Mouse (Mus musculus) MEL (cell line): ENCODE data around the gene Stc2. TPM values are rescaled to one million over a fixed set of nuclear protein-coding genes. Genes with fewer than 3 reads are reported as not detected.
A peak's percentile ranks its signal among the peaks of the same experiment; 100 is the strongest.

Source experiments
- DNase-seq: peaks from one replicate; pipeline ENCODE4 v3.0.0; 2011; ENCODE audit warnings: low read depth, low spot score
- H3K27ac ChIP-seq: 2 replicates; pipeline ENCODE4 v1.5.1; 2012; ENCODE audit warnings: low read depth, mild to moderate bottlenecking, control low read depth, low read length, moderate library complexity; ENCODE audit not compliant: control insufficient read depth
- H3K27me3 ChIP-seq, 2 experiments: fragments of 150-350 bp in 1 of 2; sonication (generic) in 1 of 2; 2 replicates each; pipeline ENCODE4 v1.6.1; 2012; ENCODE audit warnings: low read length in 2 of 2, mild to moderate bottlenecking in 2 of 2, improper control_type of control experiment in 1 of 2, moderate library complexity in 1 of 2; ENCODE audit not compliant: insufficient read depth in 2 of 2, control insufficient read depth in 1 of 2
- H3K36me3 ChIP-seq, 2 experiments: 2 replicates each; pipeline ENCODE4 v1.6.1; 2012 to 2014; ENCODE audit warnings: low read length in 2 of 2, improper control_type of control experiment in 1 of 2, inconsistent platforms in 1 of 2, mild to moderate bottlenecking in 1 of 2; ENCODE audit not compliant: insufficient read depth in 2 of 2, control insufficient read depth in 1 of 2
- H3K4me1 ChIP-seq, 2 experiments: fragments of 150-350 bp in 1 of 2; sonication (generic) in 1 of 2; 2 replicates each; pipeline ENCODE4 v1.6.1; 2012; ENCODE audit warnings: low read length in 2 of 2, improper control_type of control experiment in 1 of 2, mild to moderate bottlenecking in 1 of 2; ENCODE audit not compliant: insufficient read depth in 2 of 2, control insufficient read depth in 1 of 2
- H3K4me3 ChIP-seq, 2 experiments: fragments of 150-350 bp in 1 of 2; sonication (generic) in 1 of 2; 2 replicates each; pipeline ENCODE4 v1.5.1; 2012; ENCODE audit warnings: low read depth in 2 of 2, low read length in 2 of 2, mild to moderate bottlenecking in 2 of 2, moderate library complexity in 2 of 2, control low read depth in 1 of 2, improper control_type of control experiment in 1 of 2; ENCODE audit not compliant: control insufficient read depth in 1 of 2, insufficient read depth in 1 of 2
- H3K79me2 ChIP-seq: 2 replicates; pipeline ENCODE4 v1.6.1; 2012; ENCODE audit warnings: mild to moderate bottlenecking, low read length, moderate library complexity; ENCODE audit not compliant: control insufficient read depth, poor library complexity, insufficient read depth
- H3K9ac ChIP-seq: 2 replicates; pipeline ENCODE4 v1.6.1; 2012; ENCODE audit warnings: low read depth, mild to moderate bottlenecking, control low read depth, low read length, moderate library complexity; ENCODE audit not compliant: control insufficient read depth, poor library complexity, severe bottlenecking
- H3K9me3 ChIP-seq: fragments of 150-350 bp; sonication (generic); replicated peaks from 2 replicates; pipeline ENCODE4 v1.6.1; 2012; ENCODE audit warnings: mild to moderate bottlenecking, low read length, improper control_type of control experiment, moderate library complexity; ENCODE audit not compliant: insufficient read depth
- BHLHE40 ChIP-seq: IDR thresholded peaks from 2 replicates; pipeline ENCODE4 v1.6.1; 2012; ENCODE audit warnings: low read depth, mild to moderate bottlenecking, inconsistent platforms, low read length, improper control_type of control experiment, borderline replicate concordance
- CHD1 ChIP-seq: IDR thresholded peaks from 2 replicates; pipeline ENCODE4 v1.6.1; 2012; ENCODE audit warnings: low read depth, mild to moderate bottlenecking, inconsistent platforms, low read length, improper control_type of control experiment
- CHD2 ChIP-seq: IDR thresholded peaks from 2 replicates; pipeline ENCODE4 v1.6.1; 2011; ENCODE audit warnings: low read length, improper control_type of control experiment
- CTCF ChIP-seq, 3 experiments: IDR thresholded peaks in 2 of 3; conservative IDR thresholded peaks in 1 of 3; 2 replicates each; pipeline ENCODE4 v1.5.1; 2011 to 2012; ENCODE audit warnings: low read length in 3 of 3, low read depth in 2 of 3, mild to moderate bottlenecking in 2 of 3, improper control_type of control experiment in 1 of 3, inconsistent platforms in 1 of 3, mixed read lengths in 1 of 3, moderate library complexity in 1 of 3; ENCODE audit not compliant: control insufficient read depth in 1 of 3, insufficient read depth in 1 of 3, poor library complexity in 1 of 3, severe bottlenecking in 1 of 3
- EP300 ChIP-seq, 2 experiments: IDR thresholded peaks; 2 replicates each; pipeline ENCODE4 v1.6.1; 2011; ENCODE audit warnings: improper control_type of control experiment in 2 of 2, low read length in 2 of 2, low read depth in 1 of 2, mild to moderate bottlenecking in 1 of 2
- ETS1 ChIP-seq: IDR thresholded peaks from 2 replicates; pipeline ENCODE4 v1.6.1; 2012; ENCODE audit warnings: low read depth, mild to moderate bottlenecking, inconsistent platforms, low read length, improper control_type of control experiment, moderate library complexity
- GATA1 ChIP-seq: IDR thresholded peaks from 2 replicates; pipeline ENCODE4 v1.6.1; 2011; ENCODE audit warnings: low read depth, low read length, improper control_type of control experiment
- KAT2A ChIP-seq: conservative IDR thresholded peaks from 2 replicates; pipeline ENCODE4 v1.6.1; 2012; ENCODE audit warnings: low read depth, low read length, improper control_type of control experiment, inconsistent platforms
- MAFK ChIP-seq: IDR thresholded peaks from 2 replicates; pipeline ENCODE4 v1.6.1; 2011; ENCODE audit warnings: low read depth, mild to moderate bottlenecking, low read length, improper control_type of control experiment, borderline replicate concordance
- MXI1 ChIP-seq: IDR thresholded peaks from 2 replicates; pipeline ENCODE4 v1.6.1; 2011; ENCODE audit warnings: mild to moderate bottlenecking, low read depth, low read length, improper control_type of control experiment
- MYC ChIP-seq: IDR thresholded peaks from 2 replicates; pipeline ENCODE4 v1.6.1; 2011; ENCODE audit warnings: low read depth, mild to moderate bottlenecking, low read length, improper control_type of control experiment, moderate library complexity
- NELFE ChIP-seq: IDR thresholded peaks from 2 replicates; pipeline ENCODE4 v1.6.1; 2011; ENCODE audit warnings: low read depth, low read length, improper control_type of control experiment
- RAD21 ChIP-seq: IDR thresholded peaks from 2 replicates; pipeline ENCODE4 v1.6.1; 2011; ENCODE audit warnings: mild to moderate bottlenecking, low read depth, low read length, improper control_type of control experiment
- RCOR1 ChIP-seq: IDR thresholded peaks from 2 replicates; pipeline ENCODE4 v1.6.1; 2012; ENCODE audit warnings: low read depth, mild to moderate bottlenecking, inconsistent platforms, low read length, improper control_type of control experiment
- SIN3A ChIP-seq: IDR thresholded peaks from 2 replicates; pipeline ENCODE4 v1.6.1; 2012; ENCODE audit warnings: low read length, improper control_type of control experiment, inconsistent platforms
- SMC3 ChIP-seq: IDR thresholded peaks from 2 replicates; pipeline ENCODE4 v1.6.1; 2011; ENCODE audit warnings: low read depth, low read length, improper control_type of control experiment
- TAL1 ChIP-seq: IDR thresholded peaks from 2 replicates; pipeline ENCODE4 v1.6.1; 2012; ENCODE audit warnings: mild to moderate bottlenecking, inconsistent platforms, low read length, moderate library complexity, mixed read lengths
- TBP ChIP-seq: IDR thresholded peaks from 2 replicates; pipeline ENCODE4 v1.8.0; 2011; ENCODE audit warnings: low read depth, low read length, improper control_type of control experiment
- TCF12 ChIP-seq: IDR thresholded peaks from 2 replicates; pipeline ENCODE4 v1.6.1; 2014; ENCODE audit warnings: low read depth, mild to moderate bottlenecking, inconsistent platforms, low read length, improper control_type of control experiment, moderate library complexity
- UBTF ChIP-seq: IDR thresholded peaks from 2 replicates; pipeline ENCODE4 v1.6.1; 2012; ENCODE audit warnings: low read depth, mild to moderate bottlenecking, inconsistent platforms, low read length, improper control_type of control experiment, moderate library complexity, borderline replicate concordance; ENCODE audit not compliant: insufficient read depth
- ZC3H11A ChIP-seq: IDR thresholded peaks from 2 replicates; pipeline ENCODE4 v1.6.1; 2012; ENCODE audit warnings: low read depth, mild to moderate bottlenecking, inconsistent platforms, low read length, improper control_type of control experiment
- ZKSCAN1 ChIP-seq: IDR thresholded peaks from 2 replicates; pipeline ENCODE4 v1.6.1; 2012; ENCODE audit warnings: low read depth, mild to moderate bottlenecking, inconsistent platforms, low read length, improper control_type of control experiment, moderate library complexity
- ZMIZ1 ChIP-seq: IDR thresholded peaks from 2 replicates; pipeline ENCODE4 v1.6.1; 2012; ENCODE audit warnings: low read depth, mild to moderate bottlenecking, inconsistent platforms, low read length, improper control_type of control experiment, moderate library complexity
- ZNF384 ChIP-seq: IDR thresholded peaks from 2 replicates; pipeline ENCODE4 v1.6.1; 2012; ENCODE audit warnings: low read depth, mild to moderate bottlenecking, inconsistent platforms, low read length, improper control_type of control experiment
- polyA plus RNA-seq, 2 experiments: library from polyadenylated mRNA; stranded (reverse) in 1 of 2; unstranded in 1 of 2; fragments of >175 nt in 1 of 2; fragments of >200 nt in 1 of 2; gene quantifications; 2 replicates each; pipeline versions ENCODE4 v1.2.1 to v1.2.4; 2012; ENCODE audit warnings: low replicate concordance in 2 of 2, low read depth in 1 of 2; ENCODE audit not compliant: insufficient read length in 2 of 2, insufficient read depth in 1 of 2, missing spikeins in 1 of 2
- total RNA-seq: library from RNA; depleted of rRNA; stranded (reverse); fragments of 300-350 nt; gene quantifications from 2 replicates; pipeline ENCODE4 v1.2.3, GENCODE M21; 2012

The Stc2 gene
- total and polyA plus RNA-seq, 3 experiments, result 20.3 to 32.5 TPM; not detected in 1

DNA sequence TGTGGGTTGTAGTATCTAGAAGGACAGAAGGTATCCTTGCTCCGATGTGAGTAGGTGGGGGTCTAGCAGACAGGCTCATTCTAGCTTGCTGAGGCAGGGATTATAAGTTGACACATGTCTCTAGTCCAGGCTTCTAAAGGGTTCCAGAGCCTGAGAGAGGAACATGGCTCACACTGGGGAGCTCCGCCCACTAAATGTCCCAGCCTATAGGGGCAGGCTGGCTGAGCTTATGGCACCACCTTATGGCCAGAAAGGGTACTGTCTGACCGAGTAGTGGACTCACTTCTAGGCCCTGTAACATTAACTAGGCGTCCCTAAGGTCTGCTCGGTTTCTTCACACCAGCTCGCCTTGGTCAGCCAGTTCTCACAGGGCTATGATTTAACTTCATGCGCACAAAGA is 3.6 kb upstream of the Stc2 start:
- H3K9me3 ChIP-seq, result no peaks in the 10 kb centered on the region
- peaks cover 18% of the 10 kb centered on the region for H3K79me2 ChIP-seq
- TF ChIP-seq BHLHE40 (no peak), EP300 (IDR thresholded peaks at IDR 0.05; ENCODE audit: low read depth in 1 of 2, low read length in 2 of 2) (0 out of 4 replicates have a peak, but pooled peaks of 1 of the 2 experiments have one; percentile 8), CTCF (IDR thresholded peaks at IDR 0.05 in 2 of 3, conservative IDR thresholded peaks at IDR 0.05 in 1 of 3; ENCODE audit: control insufficient read depth in 1 of 3, insufficient read depth in 1 of 3, low read depth in 2 of 3, low read length in 3 of 3, poor library complexity in 1 of 3, severe bottlenecking in 1 of 3) (peak; percentile 82 to 96 (median 92)), MXI1 (peak; percentile 9; the same call in 1 of the 2 replicates), GATA1 (no peak), RAD21 (peak; percentile 99), ZC3H11A (peak; percentile 86), MYC (peak; percentile 61; the same call in 1 of the 2 replicates), SMC3 (peak; percentile 94), ZMIZ1 (no peak), CHD1 (no peak)
- peaks cover 8 to 18% of the 10 kb centered on the region in 2 experiments for H3K4me1 ChIP-seq
- DNase-seq, result peak; percentile 92
- no peaks in the 10 kb centered on the region for H3K27me3 ChIP-seq
- H3K36me3 ChIP-seq, result peaks cover 0 to 8% of the 10 kb centered on the region in 2 experiments; a peak in 2 of 4 replicates
- H3K9ac ChIP-seq, result no peak overlapping the region
- H3K27ac ChIP-seq, result no peak overlapping the region
- no peak overlapping the region for H3K4me3 ChIP-seq

GRCm38 (mm10) chr11:31372206-31372605 is 2.3 kb upstream of the Stc2 start:
- no peak for DNase-seq
- Histone ChIP-seq H3K9ac (peak overlapping the region; percentile 91), H3K27me3 (no peaks in the 10 kb centered on the region), H3K4me1 (peaks cover 14 to 23% of the 10 kb centered on the region in 2 experiments), H3K36me3 (peaks cover 8 to 16% of the 10 kb centered on the region in 2 experiments), H3K27ac (peak overlapping the region; percentile 72; the same call in 1 of the 2 replicates), H3K4me3 (peak overlapping the region in 1 of 2 experiments; percentile 87; a peak in 1 of 4 replicates), H3K9me3 (no peaks in the 10 kb centered on the region), H3K79me2 (peaks cover 27% of the 10 kb centered on the region)
- TF ChIP-seq MXI1, result no peak
- no peak for TF ChIP-seq TBP
- TF ChIP-seq ETS1, result no peak
- 0 out of 2 replicates have a peak, but pooled peaks have one; percentile 13 for TF ChIP-seq MYC
- TF ChIP-seq KAT2A, result no peak

GRCm38 (mm10) chr11:31371256-31371838 is 1.5 kb upstream of the Stc2 start:
- Histone ChIP-seq H3K36me3 (peaks cover 12 to 24% of the 10 kb centered on the region in 2 experiments), H3K4me3 (peak overlapping the region; percentile 78 to 87), H3K27ac (peak overlapping the region; percentile 72), H3K79me2 (peaks cover 27% of the 10 kb centered on the region), H3K9ac (peak overlapping the region; percentile 91), H3K9me3 (no peaks in the 10 kb centered on the region), H3K4me1 (peaks cover 21 to 32% of the 10 kb centered on the region in 2 experiments), H3K27me3 (no peaks in the 10 kb centered on the region)
- peak; percentile 95 for DNase-seq
- TF ChIP-seq SIN3A (no peak; the same call in 1 of the 2 replicates), BHLHE40 (peak; percentile 66), TAL1 (no peak), CHD2 (no peak), CTCF (IDR thresholded peaks at IDR 0.05 in 2 of 3, conservative IDR thresholded peaks at IDR 0.05 in 1 of 3; ENCODE audit: control insufficient read depth in 1 of 3, insufficient read depth in 1 of 3, low read depth in 2 of 3, low read length in 3 of 3, poor library complexity in 1 of 3, severe bottlenecking in 1 of 3) (no peak; a peak in 1 of 6 replicates), TCF12 (peak; percentile 32), KAT2A (0 out of 2 replicates have a peak, but pooled peaks have one; percentile 18), ZKSCAN1 (0 out of 2 replicates have a peak, but pooled peaks have one; percentile 11), UBTF (0 out of 2 replicates have a peak, but pooled peaks have one; percentile 21), ZNF384 (no peak), NELFE (peak; percentile 60), MAFK (no peak), RCOR1 (peak; percentile 63), CHD1 (no peak; the same call in 1 of the 2 replicates)
